Mouse (Mus musculus): ENCODE measurements around the gene Chml. TPM values are rescaled to one million over a fixed set of nuclear protein-coding genes. Genes with fewer than 3 reads are reported as not detected.

Chml gene
- total RNA-seq (2012; rRNA removed) (3.5 and 4.4 TPM in 2 replicates), polyA plus RNA-seq (2012; ENCODE audit: insufficient read depth in 1 of 2, insufficient read length in 2 of 2, low read depth in 1 of 2, low replicate concordance in 2 of 2, missing spikeins in 1 of 2) (10 to 100 TPM in 1 of 2 experiments, not detected in 1; 16.0 TPM)

GRCm38 (mm10) chr1:175692246-175692996, at the start of gene Chml, which contains the start of gene Opn3:
Gene Chml, minus strand, starts transcription at chr1:175692901.
Gene Opn3, minus strand, starts transcription at chr1:175692776.
- DNase-seq (ENCODE audit: low read depth, low spot score), result peak; percentile 99

GRCm38 (mm10) chr1:175725771-175726170, 33.1 kb upstream of the Chml start:
- no peak overlapping the region for H3K4me3 ChIP-seq (ENCODE audit: control insufficient read depth in 1 of 2, insufficient read depth in 1 of 2, low read depth in 2 of 2, low read length in 2 of 2)
- TF ChIP-seq EP300 (IDR thresholded peaks at IDR 0.05; ENCODE audit: low read depth in 1 of 2, low read length in 2 of 2) (no peak), ZC3H11A (IDR thresholded peaks at IDR 0.05; ENCODE audit: low read depth, low read length) (no peak), ZKSCAN1 (IDR thresholded peaks at IDR 0.05; ENCODE audit: low read depth, low read length) (no peak), MEF2A (IDR thresholded peaks at IDR 0.05; ENCODE audit: extremely low read depth, insufficient replicate concordance, low read depth, low read length, poor library complexity, severe bottlenecking) (no peak), CTCF (IDR thresholded peaks at IDR 0.05 in 2 of 3, conservative IDR thresholded peaks at IDR 0.05 in 1 of 3; ENCODE audit: control insufficient read depth in 1 of 3, insufficient read depth in 1 of 3, low read depth in 2 of 3, low read length in 3 of 3, poor library complexity in 1 of 3, severe bottlenecking in 1 of 3) (no peak), BHLHE40 (IDR thresholded peaks at IDR 0.05; ENCODE audit: borderline replicate concordance, low read depth, low read length) (no peak), SIN3A (IDR thresholded peaks at IDR 0.05; ENCODE audit: low read length) (no peak), POLR2AphosphoS2 (IDR thresholded peaks at IDR 0.05; ENCODE audit: low read length) (no peak)

More at GRCm38 (mm10) chr1:175692246-175692996, at the start of gene Chml, which contains the start of gene Opn3:
- TF ChIP-seq CHD2 (IDR thresholded peaks at IDR 0.05; ENCODE audit: low read length) (no peak), TCF12 (IDR thresholded peaks at IDR 0.05; ENCODE audit: low read depth, low read length) (peak; percentile 39; the same call in 1 of the 2 replicates), RCOR1 (IDR thresholded peaks at IDR 0.05; ENCODE audit: low read depth, low read length) (no peak), TBP (IDR thresholded peaks at IDR 0.05; ENCODE audit: low read depth, low read length) (0 out of 2 replicates have a peak, but pooled peaks have one; percentile 35), USF2 (IDR thresholded peaks at IDR 0.05; ENCODE audit: borderline replicate concordance in 1 of 2, insufficient read depth in 1 of 2, low read depth in 1 of 2, low read length in 2 of 2) (no peak), NRF1 (IDR thresholded peaks at IDR 0.05; ENCODE audit: insufficient read depth, low read depth, low read length, poor library complexity, severe bottlenecking) (peak; percentile 42; the same call in 1 of the 2 replicates), HCFC1 (IDR thresholded peaks at IDR 0.05; ENCODE audit: low read depth, low read length) (no peak), USF1 (IDR thresholded peaks at IDR 0.05; ENCODE audit: low read depth, low read length) (peak; percentile 33; the same call in 1 of the 2 replicates), POLR2A (IDR thresholded peaks at IDR 0.05; ENCODE audit: control insufficient read depth in 1 of 2, insufficient read depth in 1 of 2, low read depth in 1 of 2, low read length in 2 of 2, poor library complexity in 1 of 2) (peak; percentile 93 to 96), ELF1 (IDR thresholded peaks at IDR 0.05; ENCODE audit: low read depth, low read length) (peak; percentile 79), CTCF (IDR thresholded peaks at IDR 0.05 in 2 of 3, conservative IDR thresholded peaks at IDR 0.05 in 1 of 3; ENCODE audit: control insufficient read depth in 1 of 3, insufficient read depth in 1 of 3, low read depth in 2 of 3, low read length in 3 of 3, poor library complexity in 1 of 3, severe bottlenecking in 1 of 3) (no peak), NELFE (IDR thresholded peaks at IDR 0.05; ENCODE audit: low read depth, low read length) (peak; percentile 89), MXI1 (IDR thresholded peaks at IDR 0.05; ENCODE audit: low read depth, low read length) (peak; percentile 61; the same call in 1 of the 2 replicates), ZMIZ1 (IDR thresholded peaks at IDR 0.05; ENCODE audit: low read depth, low read length) (peak; percentile 93), POLR2AphosphoS2 (IDR thresholded peaks at IDR 0.05; ENCODE audit: low read length) (peak; percentile 82)
- H3K4me3 ChIP-seq (ENCODE audit: control insufficient read depth in 1 of 2, insufficient read depth in 1 of 2, low read depth in 2 of 2, low read length in 2 of 2), result peak within 1 kb of the TSS; percentile 83 to 94
- no peaks in the 10 kb centered on the region; a peak in 2 of 4 replicates for H3K4me1 ChIP-seq (ENCODE audit: control insufficient read depth in 1 of 2, insufficient read depth in 2 of 2, low read length in 2 of 2)
- H3K36me3 ChIP-seq (ENCODE audit: control insufficient read depth in 1 of 2, insufficient read depth in 2 of 2, low read length in 2 of 2), result peaks cover 0 to 13% of the 10 kb centered on the region in 2 experiments; a peak in 2 of 4 replicates
- no peaks in the 10 kb centered on the region for H3K9me3 ChIP-seq (replicated peaks; ENCODE audit: insufficient read depth, low read length)
- peak within 1 kb of the TSS; percentile 88 for H3K9ac ChIP-seq (ENCODE audit: control insufficient read depth, low read depth, low read length, poor library complexity, severe bottlenecking)
- peak within 1 kb of the TSS; percentile 49 for H3K27ac ChIP-seq (ENCODE audit: control insufficient read depth, low read depth, low read length)
- H3K79me2 ChIP-seq (ENCODE audit: control insufficient read depth, insufficient read depth, low read length, poor library complexity), result peaks cover 6% of the 10 kb centered on the region
- no peaks in the 10 kb centered on the region for H3K27me3 ChIP-seq (ENCODE audit: control insufficient read depth in 1 of 2, insufficient read depth in 2 of 2, low read length in 2 of 2)

More at GRCm38 (mm10) chr1:175725771-175726170, 33.1 kb upstream of the Chml start:
- no peak for DNase-seq (ENCODE audit: low read depth, low spot score)
- no peaks in the 10 kb centered on the region for H3K27me3 ChIP-seq (ENCODE audit: control insufficient read depth in 1 of 2, insufficient read depth in 2 of 2, low read length in 2 of 2)
- no peaks in the 10 kb centered on the region for H3K9me3 ChIP-seq (replicated peaks; ENCODE audit: insufficient read depth, low read length)
- H3K79me2 ChIP-seq (ENCODE audit: control insufficient read depth, insufficient read depth, low read length, poor library complexity), result no peaks in the 10 kb centered on the region
- H3K36me3 ChIP-seq (ENCODE audit: control insufficient read depth in 1 of 2, insufficient read depth in 2 of 2, low read length in 2 of 2), result no peaks in the 10 kb centered on the region
- no peaks in the 10 kb centered on the region for H3K4me1 ChIP-seq (ENCODE audit: control insufficient read depth in 1 of 2, insufficient read depth in 2 of 2, low read length in 2 of 2)
- no peak overlapping the region for H3K9ac ChIP-seq (ENCODE audit: control insufficient read depth, low read depth, low read length, poor library complexity, severe bottlenecking)
- no peak overlapping the region for H3K27ac ChIP-seq (ENCODE audit: control insufficient read depth, low read depth, low read length)
